Mouse (Mus musculus) B cell, adult 2 months (primary cell): ENCODE data around the gene Tgif2.
"Not testable (repeated sequence)": the region's sequence is repeated elsewhere in the genome, so short reads cannot be mapped to it uniquely, and the experiment has no call there.

Experiments
- DNase-seq, 2 experiments: peaks; one replicate each; pipeline ENCODE4 v3.0.0; 2022

Tgif2 gene

GRCm38 (mm10) chr2:156839319-156840191 is at the start of gene Tgif2:
Tgif2 (plus strand) TSS chr2:156840007.
- DNase-seq = peak; percentile 86 to 88

DNA sequence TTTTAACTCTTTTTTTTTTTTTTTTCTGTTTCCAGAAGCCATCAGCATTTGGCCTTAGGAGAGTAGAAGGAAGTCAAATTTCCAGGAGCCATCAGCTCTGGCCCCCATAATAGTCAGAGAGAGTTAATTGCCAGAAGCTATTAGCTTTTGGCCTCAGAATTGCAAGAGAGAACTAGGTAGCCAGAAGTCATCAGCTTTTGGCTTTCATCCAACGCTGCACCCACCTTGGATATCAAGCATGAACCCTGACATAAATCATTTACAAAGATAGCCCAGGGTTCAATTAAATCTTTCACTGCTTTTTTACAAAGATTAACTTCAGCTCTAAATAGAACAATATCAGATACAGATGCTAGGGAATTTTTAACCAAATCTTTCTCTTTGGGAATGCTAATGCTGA is 41.3 kb upstream of the Tgif2 start:
- DNase-seq = no peak

DNA sequence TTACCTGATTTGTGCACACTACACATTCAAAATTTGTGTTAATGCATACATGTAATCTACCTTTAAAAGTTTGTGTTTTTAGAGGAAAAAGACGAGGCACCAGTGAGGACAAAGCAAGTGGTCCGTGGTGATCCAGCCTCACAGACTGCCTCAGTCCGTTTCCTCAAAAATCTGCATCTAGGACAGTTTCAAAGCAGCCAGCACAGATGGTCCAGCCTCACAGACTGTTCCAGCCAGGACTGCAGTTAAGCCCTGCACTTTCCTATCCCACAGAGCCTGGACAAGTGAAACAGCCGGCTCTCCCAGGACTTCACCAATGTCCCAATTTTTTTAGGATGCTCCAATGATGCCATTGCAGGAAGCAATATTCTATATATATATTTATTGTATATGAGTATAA is 38.8 kb upstream of the Tgif2 start:
- no peak for DNase-seq

GRCm38 (mm10) chr2:156802116-156802515 is 37.7 kb upstream of the Tgif2 start:
- DNase-seq = not testable (repeated sequence)

DNA sequence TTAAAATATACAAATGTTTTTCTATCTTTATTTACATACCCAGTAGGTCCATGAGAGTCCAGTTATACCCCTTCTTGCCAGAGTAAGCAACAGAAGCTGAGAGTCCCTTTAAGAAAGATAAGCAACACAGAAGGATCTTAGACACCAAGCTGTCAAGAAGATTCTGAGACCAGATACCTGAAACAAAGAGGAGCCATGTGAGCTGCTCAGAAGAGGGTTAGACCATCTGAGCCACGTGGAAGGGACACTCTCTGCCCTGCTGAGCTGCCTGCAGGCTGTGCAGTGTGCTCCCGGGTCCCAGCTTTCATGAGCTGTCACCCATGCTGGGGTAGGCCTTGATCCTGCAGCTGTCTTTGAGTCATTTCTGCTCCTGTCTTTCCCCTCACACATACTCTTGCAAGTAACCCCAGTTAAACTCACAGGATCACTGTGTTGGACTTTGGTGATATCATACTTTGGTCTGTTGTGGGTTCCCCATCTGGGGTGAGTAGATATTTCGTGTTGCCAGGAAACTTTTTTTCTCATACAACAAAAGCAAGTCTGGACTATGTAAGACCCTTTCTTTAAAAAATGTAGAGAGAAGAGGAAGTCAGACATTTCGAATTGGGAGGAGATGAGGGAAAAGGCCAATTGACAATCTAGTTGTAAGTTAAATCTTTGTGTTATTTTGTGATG is 36.0 kb upstream of the Tgif2 start:
- DNase-seq = no peak

DNA sequence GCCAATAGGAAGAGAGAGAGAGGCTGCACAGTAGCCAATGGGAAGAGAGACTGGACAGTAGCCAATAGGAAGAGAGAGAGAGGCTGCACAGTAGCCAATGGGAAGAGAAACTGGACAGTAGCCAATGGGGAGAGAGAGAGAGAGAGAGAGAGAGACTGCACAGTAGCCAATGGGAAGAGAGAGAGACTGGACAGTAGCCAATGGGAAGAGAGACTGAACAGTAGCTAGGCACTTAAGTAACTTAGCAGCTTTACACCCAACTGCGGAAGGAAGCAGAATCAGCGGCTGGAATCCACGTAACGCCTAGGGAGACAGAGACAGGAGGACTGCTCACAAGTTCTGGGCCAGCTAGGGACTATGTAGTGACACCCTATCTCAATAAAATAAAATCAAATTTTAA is 35.2 kb upstream of the Tgif2 start:
- no peak for DNase-seq

GRCm38 (mm10) chr2:156806886-156807285 is 32.9 kb upstream of the Tgif2 start:
- DNase-seq = no peak

GRCm38 (mm10) chr2:156809579-156809978 is 30.2 kb upstream of the Tgif2 start:
- DNase-seq = peak; percentile 61 to 64

DNA sequence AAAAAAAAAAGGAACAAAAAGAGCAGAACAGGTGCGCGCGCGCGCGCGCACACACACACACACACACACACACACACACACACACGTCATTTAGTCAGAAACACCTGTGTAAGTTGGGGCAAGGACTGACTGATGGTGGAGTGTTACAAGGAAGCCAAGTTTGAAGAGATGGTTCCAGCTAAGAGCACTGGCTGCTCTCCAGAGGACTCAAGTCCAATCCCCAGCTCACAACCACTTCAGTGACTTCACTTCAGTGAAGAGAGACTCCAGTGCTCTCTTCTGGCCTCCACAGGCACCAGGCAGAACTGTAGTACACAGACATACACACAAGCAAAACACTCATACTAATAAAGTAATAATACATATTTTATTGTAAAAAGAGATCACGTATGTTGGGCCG is 29.1 kb upstream of the Tgif2 start:
- no peak for DNase-seq

GRCm38 (mm10) chr2:156811556-156811955 is 28.3 kb upstream of the Tgif2 start:
- DNase-seq = no peak

- no peak for DNase-seq
Measured at GRCm38 (mm10) chr2:156814344-156814801, 25.4 kb upstream of the Tgif2 start.

DNA sequence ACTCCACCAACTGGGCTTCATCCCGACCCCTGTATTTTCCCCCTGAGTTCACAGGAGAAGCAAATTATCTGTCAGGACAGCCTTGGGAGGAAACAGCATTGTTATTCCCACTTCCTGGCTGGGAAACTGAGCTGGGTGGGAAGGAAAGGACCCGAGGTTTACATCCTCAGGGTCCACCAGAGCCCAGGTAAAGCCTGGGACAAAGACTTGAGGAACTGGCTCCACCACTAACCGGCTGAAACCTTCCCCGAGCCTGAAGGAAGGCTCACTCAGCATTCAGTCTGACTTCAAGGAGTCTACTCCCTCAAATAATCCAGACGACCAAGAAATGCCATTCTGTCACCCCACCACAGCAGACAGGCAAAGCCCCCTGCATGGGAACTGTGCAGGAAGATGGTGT is 24.9 kb upstream of the Tgif2 start:
- no peak for DNase-seq

DNA sequence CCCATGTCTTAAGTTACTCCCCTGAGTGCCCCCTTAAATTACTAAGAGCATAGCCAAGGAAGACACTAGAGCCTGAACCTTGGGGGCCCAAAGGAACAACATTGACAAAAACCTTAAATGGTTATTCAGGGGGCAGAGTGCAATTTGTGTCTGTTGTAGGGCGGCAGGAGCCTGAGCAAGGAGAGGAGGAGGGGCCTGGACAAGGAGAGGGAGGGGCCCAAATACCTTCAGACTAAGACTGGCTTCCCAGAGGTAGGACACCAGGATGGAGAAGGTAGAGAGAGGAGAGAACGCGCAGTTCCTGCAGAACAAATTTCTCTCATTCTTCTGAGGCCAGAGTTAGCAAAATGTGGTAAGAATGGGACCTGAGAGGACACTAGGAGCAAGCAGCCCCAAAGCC is 24.4 kb upstream of the Tgif2 start:
- no peak for DNase-seq

DNA sequence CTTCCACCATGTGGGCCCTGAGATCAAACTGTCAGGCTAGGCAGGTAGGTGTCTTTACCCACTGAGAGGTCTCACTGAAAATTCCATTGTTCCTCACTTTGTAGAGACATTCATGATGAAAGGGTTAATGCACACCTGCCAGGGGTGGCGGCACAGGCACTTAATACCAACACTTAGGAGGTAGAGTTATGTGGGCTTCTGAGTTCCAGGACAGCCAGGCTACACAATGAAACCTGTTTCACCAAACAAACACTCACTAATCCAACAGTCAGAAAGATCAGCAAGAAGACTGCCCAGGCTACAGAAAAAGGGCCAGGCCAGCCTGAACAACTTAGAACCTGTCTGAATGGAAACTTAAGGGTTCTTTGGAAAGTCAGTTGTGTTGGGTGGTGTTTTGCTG is 23.7 kb upstream of the Tgif2 start:
- DNase-seq = no peak

- peak in 1 of 2 experiments; percentile 14 for DNase-seq
Measured at GRCm38 (mm10) chr2:156825128-156825527, 14.7 kb upstream of the Tgif2 start.

DNA sequence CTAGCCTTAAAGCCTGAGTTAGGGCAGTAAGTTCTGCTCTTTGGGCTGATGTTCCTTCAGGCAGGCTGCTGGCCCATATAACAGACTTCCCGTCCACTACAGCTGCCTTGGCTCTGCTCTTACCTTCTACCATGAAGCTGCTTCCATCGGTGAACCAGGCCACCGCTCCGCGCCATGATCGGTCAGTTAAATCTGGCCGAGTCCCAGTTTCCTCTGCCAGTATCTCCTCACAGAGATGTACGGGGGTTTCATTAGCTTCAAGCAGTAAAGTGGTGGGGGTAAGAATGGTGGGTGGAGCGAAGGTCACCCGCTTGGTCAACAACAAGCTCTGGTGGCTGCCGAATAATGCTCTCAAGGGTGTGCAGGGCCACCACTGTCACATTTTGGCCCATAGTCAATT is 5.5 kb upstream of the Tgif2 start:
- no peak for DNase-seq

GRCm38 (mm10) chr2:156838839-156839238 is 968 bp upstream of the Tgif2 start:
- no peak for DNase-seq

- peak; percentile 57 to 63 for DNase-seq
Measured at GRCm38 (mm10) chr2:156840301-156841027, 657 bp downstream of the Tgif2 start.

GRCm38 (mm10) chr2:156841028-156841840 is 1.4 kb downstream of the Tgif2 start:
- peak; percentile 53 to 54 for DNase-seq

GRCm38 (mm10) chr2:156841841-156842706 is 2.3 kb downstream of the Tgif2 start:
- DNase-seq = peak; percentile 48 to 51

DNA sequence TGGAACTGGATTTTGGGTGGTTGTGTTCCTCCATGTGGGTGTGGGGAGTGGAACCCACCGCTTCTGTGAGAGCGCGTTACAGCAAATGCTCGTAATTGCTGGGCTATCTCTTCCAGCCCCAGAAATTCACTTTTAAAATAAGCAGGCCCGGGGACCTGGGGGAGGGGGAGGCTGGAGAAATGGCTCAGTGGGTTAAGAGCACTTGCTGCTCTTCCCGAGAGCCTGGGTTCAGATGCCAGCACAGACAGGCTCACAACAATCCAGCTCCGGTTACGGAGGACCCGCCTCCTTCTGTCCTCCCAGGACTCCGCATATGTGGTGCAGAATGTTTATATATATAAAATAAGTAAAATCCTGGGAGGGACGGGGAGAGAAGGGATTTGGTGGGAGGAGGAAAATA is 2.9 kb downstream of the Tgif2 start:
- no peak for DNase-seq

DNA sequence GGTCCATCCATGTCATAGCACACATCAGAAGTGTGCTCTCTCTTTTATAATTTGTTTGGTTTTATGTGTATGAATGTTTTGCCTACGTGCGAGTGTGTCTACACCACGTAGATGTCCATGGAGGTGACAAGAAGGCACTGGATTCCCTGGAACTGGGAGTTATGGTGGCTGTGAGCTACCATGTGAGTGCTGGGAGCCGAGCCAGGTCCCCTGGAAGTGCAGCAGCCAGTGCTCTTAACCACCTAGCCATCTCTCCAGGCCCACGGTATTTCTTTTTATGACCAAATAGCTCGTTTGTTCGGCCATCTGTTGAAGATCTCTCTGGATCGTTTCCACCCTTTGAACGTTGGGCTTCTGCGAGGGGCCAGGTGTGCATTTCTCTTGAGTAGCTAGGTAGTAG is 3.5 kb downstream of the Tgif2 start:
- DNase-seq = no peak
